Mouse (Mus musculus): ENCODE results near the gene Tmem126b. TPM values are rescaled to one million over a fixed set of nuclear protein-coding genes. Genes with fewer than 3 reads are reported as not detected.
A peak's percentile ranks its signal among the peaks of the same experiment; 100 is the strongest.

Gene Tmem126b
- polyA plus RNA-seq, 1 experiment from 2014 or later = 32.0 TPM

DNA sequence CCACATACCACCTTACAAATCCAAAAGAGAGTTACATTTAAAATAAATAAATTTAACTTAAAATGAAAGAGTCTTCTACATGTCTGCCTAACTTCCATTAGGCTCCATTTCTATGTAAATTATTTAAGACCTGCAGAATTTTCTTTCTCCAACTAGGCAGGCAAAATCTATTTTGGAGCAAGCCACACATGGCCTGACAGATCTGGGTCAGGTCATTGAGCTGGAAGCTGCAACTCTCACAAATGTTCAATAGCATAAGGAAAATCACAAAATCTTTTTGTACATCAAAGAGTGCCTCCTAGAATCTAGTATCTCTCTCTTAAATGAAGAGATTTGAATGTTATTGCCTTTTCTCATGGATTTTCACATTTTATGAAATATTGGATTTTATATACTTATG is 43.6 kb downstream of the Tmem126b start:
- H3K9me3 ChIP-seq (ENCODE audit: control insufficient read depth, low read length) = no peaks in the 10 kb centered on the region
- H3K27ac ChIP-seq (ENCODE audit: low read length) = no peak overlapping the region
- no peaks in the 10 kb centered on the region for H3K36me3 ChIP-seq (ENCODE audit: control insufficient read depth, insufficient read depth)
- H3K9ac ChIP-seq (replicated peaks; ENCODE audit: low read depth, low read length) = no peak overlapping the region
- no peaks in the 10 kb centered on the region for H3K4me1 ChIP-seq (replicated peaks; ENCODE audit: control insufficient read depth, insufficient read depth, low read length)
- H3K27me3 ChIP-seq (replicated peaks; ENCODE audit: control insufficient read depth, insufficient read depth, low read length) = no peaks in the 10 kb centered on the region
- no peak for ATAC-seq
- H3K4me3 ChIP-seq (replicated peaks; ENCODE audit: low read length) = no peak overlapping the region
- no peak overlapping the region for H3K4me2 ChIP-seq (ENCODE audit: low read length)

DNA sequence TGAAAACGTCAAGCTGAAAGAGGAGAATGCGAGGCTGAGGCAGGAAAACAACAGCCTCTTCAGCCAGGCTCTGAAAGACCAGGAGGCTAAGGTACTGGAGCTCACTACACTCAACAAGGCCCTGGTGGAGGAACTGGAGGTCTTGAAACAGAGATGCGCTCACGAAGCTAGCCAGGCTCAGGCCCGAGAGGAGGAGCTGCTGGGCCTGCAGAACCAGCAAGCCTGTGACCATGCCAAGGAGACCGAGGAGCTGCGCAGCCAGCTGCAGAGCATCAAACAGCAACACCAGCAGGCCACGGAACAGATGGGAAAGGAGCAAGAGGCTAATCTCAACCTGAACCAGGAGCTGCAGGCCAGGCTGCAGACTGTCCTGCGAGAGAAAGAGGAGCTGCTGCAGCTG is 48.8 kb downstream of the Tmem126b start:
- no peak for ATAC-seq
- H3K27ac ChIP-seq (ENCODE audit: low read length) = no peak overlapping the region
- H3K4me2 ChIP-seq (ENCODE audit: low read length) = peak overlapping the region; percentile 76
- no peaks in the 10 kb centered on the region for H3K27me3 ChIP-seq (replicated peaks; ENCODE audit: control insufficient read depth, insufficient read depth, low read length)
- H3K9ac ChIP-seq (replicated peaks; ENCODE audit: low read depth, low read length) = no peak overlapping the region; the same call in 1 of the 2 replicates
- no peaks in the 10 kb centered on the region for H3K9me3 ChIP-seq (ENCODE audit: control insufficient read depth, low read length)
- no peaks in the 10 kb centered on the region for H3K36me3 ChIP-seq (ENCODE audit: control insufficient read depth, insufficient read depth)
- 71% methylated on average over 9 of the region's 9 CpGs for WGBS
- peak overlapping the region; percentile 44 for H3K4me3 ChIP-seq (replicated peaks; ENCODE audit: low read length)
- peaks cover 6% of the 10 kb centered on the region; the same call in 1 of the 2 replicates for H3K4me1 ChIP-seq (replicated peaks; ENCODE audit: control insufficient read depth, insufficient read depth, low read length)

DNA sequence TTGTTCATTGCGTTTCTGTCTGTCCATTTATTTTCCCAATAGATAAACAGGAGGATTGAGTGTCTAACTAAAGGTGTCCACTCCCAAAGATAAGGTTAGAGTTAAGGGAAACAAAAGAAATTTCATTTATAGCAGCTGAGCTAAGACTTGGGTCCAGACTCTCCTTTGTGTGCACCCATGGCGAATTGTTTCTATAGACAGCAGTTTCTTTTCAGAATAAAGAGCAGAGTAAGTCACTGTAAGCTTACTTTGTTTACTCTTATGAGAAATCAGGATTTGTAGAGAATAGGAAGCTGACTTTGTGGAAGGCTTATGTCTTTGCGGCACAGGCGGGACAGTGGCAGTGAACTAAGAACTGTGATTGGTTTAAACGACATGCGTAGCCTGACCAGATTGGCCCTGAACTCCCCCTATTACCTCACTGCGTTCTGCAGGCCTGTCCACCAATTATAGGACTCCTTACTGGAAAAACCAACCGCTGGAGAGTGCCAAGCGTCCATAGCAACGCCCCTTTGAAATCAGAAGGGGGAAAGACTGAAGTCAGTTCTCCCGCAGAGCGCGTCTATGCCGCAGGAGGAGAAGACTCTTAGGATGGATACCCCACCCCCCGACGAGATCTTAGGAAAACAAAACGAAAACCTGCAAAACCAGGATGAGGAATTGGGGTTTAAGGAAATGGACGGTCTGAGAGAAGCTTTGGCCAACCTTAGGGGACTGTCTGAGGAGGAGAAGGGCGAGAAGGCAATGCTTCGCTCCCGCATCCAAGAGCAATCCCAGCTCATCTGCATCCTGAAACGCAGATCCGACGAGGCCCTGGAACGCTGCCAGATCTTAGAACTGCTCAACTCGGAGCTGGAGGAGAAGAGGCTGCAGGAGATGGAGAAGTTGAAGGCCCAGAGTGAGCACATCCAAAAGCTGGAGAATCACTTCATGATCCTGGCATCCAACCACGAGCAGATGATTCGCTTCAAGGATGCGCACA is 49.5 kb downstream of the Tmem126b start, which contains the start of gene Ccdc89:
Gene Ccdc89, plus strand, starts transcription at position 558 of the 982 bp plus-strand sequence.
- Histone ChIP-seq H3K9ac (replicated peaks; ENCODE audit: low read depth, low read length) (peak within 1 kb of the TSS; percentile 54), H3K9me3 (ENCODE audit: control insufficient read depth, low read length) (no peaks in the 10 kb centered on the region), H3K27ac (ENCODE audit: low read length) (0 out of 2 replicates have a peak within 1 kb of the TSS, but pooled peaks have one; percentile 38), H3K27me3 (replicated peaks; ENCODE audit: control insufficient read depth, insufficient read depth, low read length) (no peaks in the 10 kb centered on the region), H3K36me3 (ENCODE audit: control insufficient read depth, insufficient read depth) (no peaks in the 10 kb centered on the region), H3K4me3 (replicated peaks; ENCODE audit: low read length) (peak within 1 kb of the TSS; percentile 44), H3K4me1 (replicated peaks; ENCODE audit: control insufficient read depth, insufficient read depth, low read length) (peaks cover 6% of the 10 kb centered on the region; the same call in 1 of the 2 replicates), H3K4me2 (ENCODE audit: low read length) (peak within 1 kb of the TSS; percentile 76)
- ATAC-seq = peak; percentile 100
- 21% methylated on average over 29 of the region's 29 CpGs for WGBS

Other genes with a start within 250 kb of the Tmem126b start
- not detected in 2 replicates for gene Ccdc83, start 210.2 kb downstream of the Tmem126b start, polyA plus RNA-seq (2015; fragmentation: Nextera tagmentation; extraction: Ambion mirVana)
- 2.3 and 2.5 TPM in 2 replicates for gene Sytl2, start 173.7 kb downstream of the Tmem126b start, polyA plus RNA-seq (2015; fragmentation: Nextera tagmentation; extraction: Ambion mirVana)
- gene Ccdc89, start 49.4 kb downstream of the Tmem126b start, polyA plus RNA-seq (2015; fragmentation: Nextera tagmentation; extraction: Ambion mirVana) = 1.3 and 1.5 TPM in 2 replicates
- gene Crebzf, start 33.3 kb downstream of the Tmem126b start, polyA plus RNA-seq (2015; fragmentation: Nextera tagmentation; extraction: Ambion mirVana) = 29.1 and 31.5 TPM in 2 replicates
- gene Tmem126a, start 18.8 kb downstream of the Tmem126b start, polyA plus RNA-seq (2015; fragmentation: Nextera tagmentation; extraction: Ambion mirVana) = 109 and 112 TPM in 2 replicates
- gene Dlg2, start 671 bp upstream of the Tmem126b start, polyA plus RNA-seq (2015; fragmentation: Nextera tagmentation; extraction: Ambion mirVana) = 26.2 and 38.4 TPM in 2 replicates